Mouse (Mus musculus): Measurements from ENCODE around the gene Copb2. TPM values are rescaled to one million over a fixed set of nuclear protein-coding genes. Genes with fewer than 3 reads are reported as not detected.
A peak's percentile ranks its signal among the peaks of the same experiment; 100 is the strongest.

Gene Copb2
- 174 and 181 TPM in 2 replicates for polyA plus RNA-seq (2015; fragmentation: Nextera tagmentation; extraction: Ambion mirVana)

GRCm38 (mm10) chr9:98563137-98564126 lies at the start of gene Copb2:
Gene Copb2 (plus strand): TSS chr9:98563721.
- Histone ChIP-seq H3K36me3 (ENCODE audit: control insufficient read depth, insufficient read depth, low read length) (0 out of 2 replicates have a peak, but pooled peaks cover 7% of the 10 kb centered on the region), H3K9ac (ENCODE audit: low read length) (peak within 1 kb of the TSS; percentile 87), H3K4me3 (replicated peaks; ENCODE audit: low read length) (peak within 1 kb of the TSS; percentile 84), H3K9me3 (replicated peaks; ENCODE audit: control insufficient read depth, low read length) (no peaks in the 10 kb centered on the region), H3K4me1 (ENCODE audit: control insufficient read depth, insufficient read depth, low read length) (peaks cover 19% of the 10 kb centered on the region), H3K4me2 (ENCODE audit: low read depth, low read length) (peak within 1 kb of the TSS; percentile 83), H3K27me3 (ENCODE audit: control insufficient read depth, insufficient read depth, low read length) (no peaks in the 10 kb centered on the region), H3K27ac (ENCODE audit: low read length) (peak within 1 kb of the TSS; percentile 92)
- WGBS = under 1% methylated on average over 76 of the region's 76 CpGs
- ATAC-seq (ENCODE audit: insufficient read depth, low FRiP score) = peak; percentile 100

GRCm38 (mm10) chr9:98523872-98524271 lies 39.6 kb upstream of the Copb2 start:
- Histone ChIP-seq H3K27ac (ENCODE audit: low read length) (no peak overlapping the region), H3K4me2 (ENCODE audit: low read depth, low read length) (no peak overlapping the region), H3K9ac (ENCODE audit: low read length) (no peak overlapping the region), H3K4me1 (ENCODE audit: control insufficient read depth, insufficient read depth, low read length) (no peaks in the 10 kb centered on the region), H3K27me3 (ENCODE audit: control insufficient read depth, insufficient read depth, low read length) (no peaks in the 10 kb centered on the region), H3K36me3 (ENCODE audit: control insufficient read depth, insufficient read depth, low read length) (no peaks in the 10 kb centered on the region), H3K4me3 (replicated peaks; ENCODE audit: low read length) (no peak overlapping the region), H3K9me3 (replicated peaks; ENCODE audit: control insufficient read depth, low read length) (no peaks in the 10 kb centered on the region)
- ATAC-seq (ENCODE audit: insufficient read depth, low FRiP score) = no peak
- WGBS = 65% methylated on average over 2 of the region's 2 CpGs

- no peak overlapping the region for H3K27ac ChIP-seq (ENCODE audit: low read length)
- WGBS = 73% methylated on average over 7 of the region's 7 CpGs
- no peaks in the 10 kb centered on the region for H3K36me3 ChIP-seq (ENCODE audit: control insufficient read depth, insufficient read depth, low read length)
- no peak overlapping the region for H3K4me2 ChIP-seq (ENCODE audit: low read depth, low read length)
- no peak overlapping the region for H3K4me3 ChIP-seq (replicated peaks; ENCODE audit: low read length)
- no peaks in the 10 kb centered on the region for H3K4me1 ChIP-seq (ENCODE audit: control insufficient read depth, insufficient read depth, low read length)
- H3K27me3 ChIP-seq (ENCODE audit: control insufficient read depth, insufficient read depth, low read length) = no peaks in the 10 kb centered on the region
- H3K9ac ChIP-seq (ENCODE audit: low read length) = no peak overlapping the region
- ATAC-seq (ENCODE audit: insufficient read depth, low FRiP score) = peak; percentile 62; the same call in 1 of the 2 replicates
- H3K9me3 ChIP-seq (replicated peaks; ENCODE audit: control insufficient read depth, low read length) = no peaks in the 10 kb centered on the region
Observed at GRCm38 (mm10) chr9:98524786-98525542, 38.6 kb upstream of the Copb2 start.

- no peak overlapping the region for H3K27ac ChIP-seq (ENCODE audit: low read length)
- 69% methylated on average over 7 of the region's 7 CpGs for WGBS
- no peak overlapping the region for H3K9ac ChIP-seq (ENCODE audit: low read length)
- H3K4me3 ChIP-seq (replicated peaks; ENCODE audit: low read length) = no peak overlapping the region
- H3K36me3 ChIP-seq (ENCODE audit: control insufficient read depth, insufficient read depth, low read length) = no peaks in the 10 kb centered on the region
- no peaks in the 10 kb centered on the region for H3K9me3 ChIP-seq (replicated peaks; ENCODE audit: control insufficient read depth, low read length)
- no peak overlapping the region for H3K4me2 ChIP-seq (ENCODE audit: low read depth, low read length)
- no peaks in the 10 kb centered on the region for H3K4me1 ChIP-seq (ENCODE audit: control insufficient read depth, insufficient read depth, low read length)
- ATAC-seq (ENCODE audit: insufficient read depth, low FRiP score) = no peak
- no peaks in the 10 kb centered on the region for H3K27me3 ChIP-seq (ENCODE audit: control insufficient read depth, insufficient read depth, low read length)
Observed at GRCm38 (mm10) chr9:98525543-98525924, 38.0 kb upstream of the Copb2 start.

GRCm38 (mm10) chr9:98527226-98527625 lies 36.3 kb upstream of the Copb2 start:
- WGBS = 77% methylated on average over 7 of the region's 7 CpGs
- H3K27ac ChIP-seq (ENCODE audit: low read length) = no peak overlapping the region
- no peak overlapping the region for H3K4me3 ChIP-seq (replicated peaks; ENCODE audit: low read length)
- ATAC-seq (ENCODE audit: insufficient read depth, low FRiP score) = no peak
- H3K9ac ChIP-seq (ENCODE audit: low read length) = no peak overlapping the region
- H3K36me3 ChIP-seq (ENCODE audit: control insufficient read depth, insufficient read depth, low read length) = no peaks in the 10 kb centered on the region
- H3K4me1 ChIP-seq (ENCODE audit: control insufficient read depth, insufficient read depth, low read length) = no peaks in the 10 kb centered on the region
- no peak overlapping the region for H3K4me2 ChIP-seq (ENCODE audit: low read depth, low read length)
- H3K27me3 ChIP-seq (ENCODE audit: control insufficient read depth, insufficient read depth, low read length) = no peaks in the 10 kb centered on the region
- H3K9me3 ChIP-seq (replicated peaks; ENCODE audit: control insufficient read depth, low read length) = no peaks in the 10 kb centered on the region

GRCm38 (mm10) chr9:98529776-98530175 lies 33.7 kb upstream of the Copb2 start:
- Histone ChIP-seq H3K36me3 (ENCODE audit: control insufficient read depth, insufficient read depth, low read length) (no peaks in the 10 kb centered on the region), H3K4me1 (ENCODE audit: control insufficient read depth, insufficient read depth, low read length) (no peaks in the 10 kb centered on the region)

GRCm38 (mm10) chr9:98530999-98531398 lies 32.5 kb upstream of the Copb2 start:
- Histone ChIP-seq H3K9me3 (replicated peaks; ENCODE audit: control insufficient read depth, low read length) (no peaks in the 10 kb centered on the region), H3K27me3 (ENCODE audit: control insufficient read depth, insufficient read depth, low read length) (no peaks in the 10 kb centered on the region), H3K36me3 (ENCODE audit: control insufficient read depth, insufficient read depth, low read length) (no peaks in the 10 kb centered on the region), H3K4me2 (ENCODE audit: low read depth, low read length) (no peak overlapping the region), H3K27ac (ENCODE audit: low read length) (no peak overlapping the region), H3K9ac (ENCODE audit: low read length) (no peak overlapping the region), H3K4me1 (ENCODE audit: control insufficient read depth, insufficient read depth, low read length) (no peaks in the 10 kb centered on the region), H3K4me3 (replicated peaks; ENCODE audit: low read length) (no peak overlapping the region)
- 57% methylated on average over 2 of the region's 2 CpGs for WGBS
- no peak for ATAC-seq (ENCODE audit: insufficient read depth, low FRiP score)

More at GRCm38 (mm10) chr9:98529776-98530175, 33.7 kb upstream of the Copb2 start:
- H3K9me3 ChIP-seq (replicated peaks; ENCODE audit: control insufficient read depth, low read length) = no peaks in the 10 kb centered on the region
- WGBS = 65% methylated on average over 4 of the region's 4 CpGs
- no peak for ATAC-seq (ENCODE audit: insufficient read depth, low FRiP score)
- no peak overlapping the region for H3K9ac ChIP-seq (ENCODE audit: low read length)
- no peak overlapping the region for H3K4me2 ChIP-seq (ENCODE audit: low read depth, low read length)
- H3K4me3 ChIP-seq (replicated peaks; ENCODE audit: low read length) = no peak overlapping the region
- H3K27ac ChIP-seq (ENCODE audit: low read length) = no peak overlapping the region
- no peaks in the 10 kb centered on the region for H3K27me3 ChIP-seq (ENCODE audit: control insufficient read depth, insufficient read depth, low read length)

- 41% methylated on average over 4 of the region's 4 CpGs for WGBS
- Histone ChIP-seq H3K9me3 (replicated peaks; ENCODE audit: control insufficient read depth, low read length) (no peaks in the 10 kb centered on the region), H3K36me3 (ENCODE audit: control insufficient read depth, insufficient read depth, low read length) (no peaks in the 10 kb centered on the region), H3K4me2 (ENCODE audit: low read depth, low read length) (no peak overlapping the region), H3K4me1 (ENCODE audit: control insufficient read depth, insufficient read depth, low read length) (peaks cover 8% of the 10 kb centered on the region; the same call in 1 of the 2 replicates), H3K27me3 (ENCODE audit: control insufficient read depth, insufficient read depth, low read length) (no peaks in the 10 kb centered on the region), H3K27ac (ENCODE audit: low read length) (no peak overlapping the region), H3K9ac (ENCODE audit: low read length) (no peak overlapping the region), H3K4me3 (replicated peaks; ENCODE audit: low read length) (no peak overlapping the region)
- peak; percentile 27 for ATAC-seq (ENCODE audit: insufficient read depth, low FRiP score)
Observed at GRCm38 (mm10) chr9:98534675-98535280, 28.7 kb upstream of the Copb2 start.
